Mouse (Mus musculus): ENCODE results near the gene Car10. TPM values are rescaled to one million over a fixed set of nuclear protein-coding genes. Genes with fewer than 3 reads are reported as not detected.

Gene Car10
- polyA plus RNA-seq (2015; fragmentation: Nextera tagmentation; extraction: Ambion mirVana), result 0.20 and 0.21 TPM in 2 replicates

- peak within 1 kb of the TSS; percentile 63 for H3K4me2 ChIP-seq (replicated peaks; ENCODE audit: low read depth)
- peak within 1 kb of the TSS; percentile 30 for H3K4me3 ChIP-seq (ENCODE audit: low read depth, low read length)
- H3K9ac ChIP-seq (ENCODE audit: low read depth, low read length), result no peak within 1 kb of the TSS
- no peak for ATAC-seq
- H3K9me3 ChIP-seq (ENCODE audit: control insufficient read depth), result no peaks in the 10 kb centered on the region
- 2% methylated on average over 45 of the region's 48 CpGs for WGBS
- no peaks in the 10 kb centered on the region for H3K36me3 ChIP-seq (ENCODE audit: control insufficient read depth, insufficient read depth)
- H3K4me1 ChIP-seq (replicated peaks; ENCODE audit: control insufficient read depth, insufficient read depth, low read length), result no peaks in the 10 kb centered on the region
- TF ChIP-seq CTCF (IDR thresholded peaks at IDR 0.05; ENCODE audit: low read depth), result no peak
- peaks cover 43% of the 10 kb centered on the region for H3K27me3 ChIP-seq (replicated peaks; ENCODE audit: control insufficient read depth, insufficient read depth, low read length)
- no peak within 1 kb of the TSS for H3K27ac ChIP-seq (ENCODE audit: low read depth, low read length)
These were observed at the start of gene Car10 for GRCm38 (mm10) chr11:93097941-93098828. Gene Car10, plus strand, starts transcription at chr11:93098028.

- no peaks in the 10 kb centered on the region for H3K4me1 ChIP-seq (replicated peaks; ENCODE audit: control insufficient read depth, insufficient read depth, low read length)
- no peak overlapping the region for H3K4me3 ChIP-seq (ENCODE audit: low read depth, low read length)
- H3K9me3 ChIP-seq (ENCODE audit: control insufficient read depth), result no peaks in the 10 kb centered on the region
- ATAC-seq, result no peak
- H3K36me3 ChIP-seq (ENCODE audit: control insufficient read depth, insufficient read depth), result no peaks in the 10 kb centered on the region
- no peak for TF ChIP-seq CTCF (IDR thresholded peaks at IDR 0.05; ENCODE audit: low read depth)
- WGBS, result 15% methylated on average over 6 of the region's 6 CpGs
- no peak overlapping the region for H3K4me2 ChIP-seq (replicated peaks; ENCODE audit: low read depth)
- no peak overlapping the region for H3K27ac ChIP-seq (ENCODE audit: low read depth, low read length)
- H3K9ac ChIP-seq (ENCODE audit: low read depth, low read length), result no peak overlapping the region
- H3K27me3 ChIP-seq (replicated peaks; ENCODE audit: control insufficient read depth, insufficient read depth, low read length), result no peaks in the 10 kb centered on the region
These were observed 32.8 kb upstream of the Car10 start for GRCm38 (mm10) chr11:93065021-93065420.

- Histone ChIP-seq H3K9ac (ENCODE audit: low read depth, low read length) (no peak overlapping the region), H3K4me1 (replicated peaks; ENCODE audit: control insufficient read depth, insufficient read depth, low read length) (no peaks in the 10 kb centered on the region), H3K27me3 (replicated peaks; ENCODE audit: control insufficient read depth, insufficient read depth, low read length) (no peaks in the 10 kb centered on the region), H3K4me2 (replicated peaks; ENCODE audit: low read depth) (no peak overlapping the region), H3K4me3 (ENCODE audit: low read depth, low read length) (no peak overlapping the region), H3K9me3 (ENCODE audit: control insufficient read depth) (no peaks in the 10 kb centered on the region), H3K36me3 (ENCODE audit: control insufficient read depth, insufficient read depth) (no peaks in the 10 kb centered on the region), H3K27ac (ENCODE audit: low read depth, low read length) (no peak overlapping the region)
- TF ChIP-seq CTCF (IDR thresholded peaks at IDR 0.05; ENCODE audit: low read depth), result no peak
- 54% methylated on average over 3 of the region's 3 CpGs for WGBS
- no peak for ATAC-seq
These were observed 32.1 kb upstream of the Car10 start for GRCm38 (mm10) chr11:93065656-93066181.

- Histone ChIP-seq H3K27me3 (replicated peaks; ENCODE audit: control insufficient read depth, insufficient read depth, low read length) (peaks cover 32% of the 10 kb centered on the region), H3K4me2 (replicated peaks; ENCODE audit: low read depth) (no peak overlapping the region), H3K4me1 (replicated peaks; ENCODE audit: control insufficient read depth, insufficient read depth, low read length) (no peaks in the 10 kb centered on the region), H3K4me3 (ENCODE audit: low read depth, low read length) (no peak overlapping the region), H3K9ac (ENCODE audit: low read depth, low read length) (no peak overlapping the region), H3K27ac (ENCODE audit: low read depth, low read length) (no peak overlapping the region), H3K9me3 (ENCODE audit: control insufficient read depth) (no peaks in the 10 kb centered on the region), H3K36me3 (ENCODE audit: control insufficient read depth, insufficient read depth) (no peaks in the 10 kb centered on the region)
- no peak for ATAC-seq
- 24% methylated on average over 2 of the region's 2 CpGs for WGBS
- peak; percentile 32 for TF ChIP-seq CTCF (IDR thresholded peaks at IDR 0.05; ENCODE audit: low read depth)
These were observed 2.2 kb upstream of the Car10 start for GRCm38 (mm10) chr11:93095588-93095987.

GRCm38 (mm10) chr11:93097001-93097400, 827 bp upstream of the Car10 start:
- no peak overlapping the region for H3K9ac ChIP-seq (ENCODE audit: low read depth, low read length)
- no peak for TF ChIP-seq CTCF (IDR thresholded peaks at IDR 0.05; ENCODE audit: low read depth)
- H3K27me3 ChIP-seq (replicated peaks; ENCODE audit: control insufficient read depth, insufficient read depth, low read length), result peaks cover 43% of the 10 kb centered on the region
- no peak overlapping the region for H3K27ac ChIP-seq (ENCODE audit: low read depth, low read length)
- 2% methylated on average over 6 of the region's 6 CpGs for WGBS
- ATAC-seq, result no peak
- H3K4me1 ChIP-seq (replicated peaks; ENCODE audit: control insufficient read depth, insufficient read depth, low read length), result no peaks in the 10 kb centered on the region
- H3K4me2 ChIP-seq (replicated peaks; ENCODE audit: low read depth), result no peak overlapping the region
- H3K4me3 ChIP-seq (ENCODE audit: low read depth, low read length), result no peak overlapping the region
- H3K36me3 ChIP-seq (ENCODE audit: control insufficient read depth, insufficient read depth), result no peaks in the 10 kb centered on the region
- no peaks in the 10 kb centered on the region for H3K9me3 ChIP-seq (ENCODE audit: control insufficient read depth)

GRCm38 (mm10) chr11:93097431-93097851, 387 bp upstream of the Car10 start:
- H3K9ac ChIP-seq (ENCODE audit: low read depth, low read length), result no peak overlapping the region
- H3K9me3 ChIP-seq (ENCODE audit: control insufficient read depth), result no peaks in the 10 kb centered on the region
- H3K4me3 ChIP-seq (ENCODE audit: low read depth, low read length), result no peak overlapping the region
- H3K27me3 ChIP-seq (replicated peaks; ENCODE audit: control insufficient read depth, insufficient read depth, low read length), result peaks cover 43% of the 10 kb centered on the region
- WGBS, result 8% methylated on average over 14 of the region's 14 CpGs
- H3K36me3 ChIP-seq (ENCODE audit: control insufficient read depth, insufficient read depth), result no peaks in the 10 kb centered on the region
- no peaks in the 10 kb centered on the region for H3K4me1 ChIP-seq (replicated peaks; ENCODE audit: control insufficient read depth, insufficient read depth, low read length)
- H3K27ac ChIP-seq (ENCODE audit: low read depth, low read length), result no peak overlapping the region
- no peak overlapping the region for H3K4me2 ChIP-seq (replicated peaks; ENCODE audit: low read depth)
- ATAC-seq, result no peak
- TF ChIP-seq CTCF (IDR thresholded peaks at IDR 0.05; ENCODE audit: low read depth), result no peak

Measured in intestine, postnatal 0 days (tissue).